Mouse (Mus musculus) mouse embryonic stem cell (cell line): Measurements from ENCODE around the gene Spata48.

Source experiments
- in situ Hi-C, 2 experiments: fragments of 300-500 bp; cut with MboI; formaldehyde crosslinking; loops; 1 replicate in 1 of 2; 3 replicates in 1 of 2; pipeline ENCODE4 v1.14.3; 2019 to 2020; ENCODE audit warnings: low sequenced_read_pairs in 2 of 2, low pct_unique_long_range_greater_than_20kb in 1 of 2, mixed read lengths in 1 of 2; ENCODE audit not compliant: unreplicated experiment in 1 of 2

The Spata48 gene

GRCm38 (mm10) chr11:11528760-11529159, 66.9 kb downstream of the Spata48 start:
- in situ Hi-C loops: no loop called here

- in situ Hi-C loops: no loop called here
Observed at GRCm38 (mm10) chr11:11529165-11529564, 67.3 kb downstream of the Spata48 start.

GRCm38 (mm10) chr11:11530126-11530525, 68.2 kb downstream of the Spata48 start:
- in situ Hi-C loops: no loop called here

- in situ Hi-C loops: no loop called here
Observed at GRCm38 (mm10) chr11:11536295-11536694, 74.4 kb downstream of the Spata48 start.

GRCm38 (mm10) chr11:11545948-11546347, 84.1 kb downstream of the Spata48 start:
- in situ Hi-C loops: no loop called here

GRCm38 (mm10) chr11:11546903-11547511, 85.1 kb downstream of the Spata48 start:
- in situ Hi-C loops: no loop called here

GRCm38 (mm10) chr11:11547597-11548240, 85.8 kb downstream of the Spata48 start:
- in situ Hi-C loops: no loop called here

- in situ Hi-C loops: loop anchor here (25.0 kb wide), 2 partner anchors 182 to 432 kb away; no protein-coding TSS in a partner anchor
Observed at GRCm38 (mm10) chr11:11555563-11555962, 93.7 kb downstream of the Spata48 start.

- in situ Hi-C loops: loop anchor here (25.0 kb wide), 2 partner anchors 181 to 431 kb away; no protein-coding TSS in a partner anchor
Observed at GRCm38 (mm10) chr11:11556186-11556585, 94.3 kb downstream of the Spata48 start.

- in situ Hi-C loops: loop anchor here (25.0 kb wide), 2 partner anchors 180 to 430 kb away; no protein-coding TSS in a partner anchor
Observed at GRCm38 (mm10) chr11:11557173-11557967, 95.5 kb downstream of the Spata48 start.

GRCm38 (mm10) chr11:11558662-11559061, 96.8 kb downstream of the Spata48 start:
- in situ Hi-C loops: loop anchor here (25.0 kb wide), 2 partner anchors 179 to 429 kb away; no protein-coding TSS in a partner anchor

GRCm38 (mm10) chr11:11559099-11559686, 97.3 kb downstream of the Spata48 start:
- in situ Hi-C loops: loop anchor here (25.0 kb wide), 2 partner anchors 178 to 428 kb away; no protein-coding TSS in a partner anchor

GRCm38 (mm10) chr11:11561118-11561517, 99.2 kb downstream of the Spata48 start:
- in situ Hi-C loops: loop anchor here (25.0 kb wide), 2 partner anchors 176 to 426 kb away; no protein-coding TSS in a partner anchor

- in situ Hi-C loops: loop anchor here (25.0 kb wide), 2 partner anchors 173 to 423 kb away; no protein-coding TSS in a partner anchor
Observed at GRCm38 (mm10) chr11:11564266-11565044, 102.6 kb downstream of the Spata48 start.
